Mouse (Mus musculus): Measurements from ENCODE around the gene Plekhn1. TPM values are rescaled to one million over a fixed set of nuclear protein-coding genes. Genes with fewer than 3 reads are reported as not detected.

Gene Plekhn1
- polyA plus RNA-seq, 1 experiment: 42.5 TPM

GRCm38 (mm10) chr4:156194346-156194745 is 40.3 kb downstream of the Plekhn1 start:
- Histone ChIP-seq H3K4me1 (ENCODE audit: control insufficient read depth, insufficient read depth, low read length) (peaks cover 1% of the 10 kb centered on the region), H3K27ac (ENCODE audit: control insufficient read depth, insufficient read depth, low read depth, low read length, poor library complexity) (no peak overlapping the region), H3K4me3 (replicated peaks; ENCODE audit: control insufficient read depth, low read depth, low read length) (no peak overlapping the region)
- 88% methylated on average over 6 of the region's 6 CpGs for WGBS
- no peak for TF ChIP-seq POLR2A (IDR thresholded peaks at IDR 0.05; ENCODE audit: borderline replicate concordance, control insufficient read depth, low read depth, low read length)
- TF ChIP-seq CTCF (IDR thresholded peaks at IDR 0.05; ENCODE audit: control insufficient read depth, insufficient read depth, low read length): no peak

GRCm38 (mm10) chr4:156193906-156194305 is 40.8 kb downstream of the Plekhn1 start:
- H3K4me1 ChIP-seq (ENCODE audit: control insufficient read depth, insufficient read depth, low read length): peaks cover 4% of the 10 kb centered on the region
- H3K4me3 ChIP-seq (replicated peaks; ENCODE audit: control insufficient read depth, low read depth, low read length): no peak overlapping the region
- no peak for TF ChIP-seq CTCF (IDR thresholded peaks at IDR 0.05; ENCODE audit: control insufficient read depth, insufficient read depth, low read length)
- no peak for TF ChIP-seq POLR2A (IDR thresholded peaks at IDR 0.05; ENCODE audit: borderline replicate concordance, control insufficient read depth, low read depth, low read length)
- WGBS: 86% methylated on average over 5 of the region's 5 CpGs
- no peak overlapping the region for H3K27ac ChIP-seq (ENCODE audit: control insufficient read depth, insufficient read depth, low read depth, low read length, poor library complexity)

GRCm38 (mm10) chr4:156193200-156193590 is 41.5 kb downstream of the Plekhn1 start:
- peaks cover 5% of the 10 kb centered on the region for H3K4me1 ChIP-seq (ENCODE audit: control insufficient read depth, insufficient read depth, low read length)
- no peak overlapping the region for H3K4me3 ChIP-seq (replicated peaks; ENCODE audit: control insufficient read depth, low read depth, low read length)
- no peak for TF ChIP-seq CTCF (IDR thresholded peaks at IDR 0.05; ENCODE audit: control insufficient read depth, insufficient read depth, low read length)
- TF ChIP-seq POLR2A (IDR thresholded peaks at IDR 0.05; ENCODE audit: borderline replicate concordance, control insufficient read depth, low read depth, low read length): no peak
- no peak overlapping the region for H3K27ac ChIP-seq (ENCODE audit: control insufficient read depth, insufficient read depth, low read depth, low read length, poor library complexity)
- WGBS: 82% methylated on average over 2 of the region's 2 CpGs

- no peak overlapping the region for H3K4me3 ChIP-seq (replicated peaks; ENCODE audit: control insufficient read depth, low read depth, low read length)
- WGBS: 79% methylated on average over 8 of the region's 8 CpGs
- no peak overlapping the region for H3K27ac ChIP-seq (ENCODE audit: control insufficient read depth, insufficient read depth, low read depth, low read length, poor library complexity)
- TF ChIP-seq CTCF (IDR thresholded peaks at IDR 0.05; ENCODE audit: control insufficient read depth, insufficient read depth, low read length) (no peak), POLR2A (IDR thresholded peaks at IDR 0.05; ENCODE audit: borderline replicate concordance, control insufficient read depth, low read depth, low read length) (no peak)
- H3K4me1 ChIP-seq (ENCODE audit: control insufficient read depth, insufficient read depth, low read length): peaks cover 5% of the 10 kb centered on the region
Measured at GRCm38 (mm10) chr4:156192421-156193199, 42.0 kb downstream of the Plekhn1 start.

GRCm38 (mm10) chr4:156188811-156189323 is 45.8 kb downstream of the Plekhn1 start:
- peak overlapping the region; percentile 26; the same call in 1 of the 2 replicates for H3K27ac ChIP-seq (ENCODE audit: control insufficient read depth, insufficient read depth, low read depth, low read length, poor library complexity)

GRCm38 (mm10) chr4:156188162-156188810 is 46.4 kb downstream of the Plekhn1 start:
- Histone ChIP-seq H3K27ac (ENCODE audit: control insufficient read depth, insufficient read depth, low read depth, low read length, poor library complexity) (peak overlapping the region; percentile 26; the same call in 1 of the 2 replicates), H3K4me1 (ENCODE audit: control insufficient read depth, insufficient read depth, low read length) (peaks cover 3% of the 10 kb centered on the region), H3K4me3 (replicated peaks; ENCODE audit: control insufficient read depth, low read depth, low read length) (no peak overlapping the region)
- TF ChIP-seq CTCF (IDR thresholded peaks at IDR 0.05; ENCODE audit: control insufficient read depth, insufficient read depth, low read length) (no peak), POLR2A (IDR thresholded peaks at IDR 0.05; ENCODE audit: borderline replicate concordance, control insufficient read depth, low read depth, low read length) (no peak)
- WGBS: 49% methylated on average over 5 of the region's 5 CpGs

More at GRCm38 (mm10) chr4:156188811-156189323, 45.8 kb downstream of the Plekhn1 start:
- Histone ChIP-seq H3K4me1 (ENCODE audit: control insufficient read depth, insufficient read depth, low read length) (peaks cover 3% of the 10 kb centered on the region), H3K4me3 (replicated peaks; ENCODE audit: control insufficient read depth, low read depth, low read length) (no peak overlapping the region)
- 66% methylated on average over 6 of the region's 6 CpGs for WGBS
- no peak for TF ChIP-seq CTCF (IDR thresholded peaks at IDR 0.05; ENCODE audit: control insufficient read depth, insufficient read depth, low read length)
- no peak for TF ChIP-seq POLR2A (IDR thresholded peaks at IDR 0.05; ENCODE audit: borderline replicate concordance, control insufficient read depth, low read depth, low read length)

- 18% methylated on average over 31 of the region's 31 CpGs for WGBS
- TF ChIP-seq POLR2A (IDR thresholded peaks at IDR 0.05; ENCODE audit: borderline replicate concordance, control insufficient read depth, low read depth, low read length) (no peak), CTCF (IDR thresholded peaks at IDR 0.05; ENCODE audit: control insufficient read depth, insufficient read depth, low read length) (no peak)
- H3K27ac ChIP-seq (ENCODE audit: control insufficient read depth, insufficient read depth, low read depth, low read length, poor library complexity): no peak overlapping the region; the same call in 1 of the 2 replicates
- peaks cover 5% of the 10 kb centered on the region for H3K4me1 ChIP-seq (ENCODE audit: control insufficient read depth, insufficient read depth, low read length)
- no peak overlapping the region for H3K4me3 ChIP-seq (replicated peaks; ENCODE audit: control insufficient read depth, low read depth, low read length)
Measured at GRCm38 (mm10) chr4:156185950-156186850, 48.5 kb downstream of the Plekhn1 start.

All from bone marrow, adult 2 months (tissue).